Mouse (Mus musculus): ENCODE data around the gene Tmem151a. TPM values are rescaled to one million over a fixed set of nuclear protein-coding genes. Genes with fewer than 3 reads are reported as not detected.

Tmem151a gene
- total and polyA plus RNA-seq, 2 experiments from 2014 or later: 37.0 to 46.2 TPM

DNA sequence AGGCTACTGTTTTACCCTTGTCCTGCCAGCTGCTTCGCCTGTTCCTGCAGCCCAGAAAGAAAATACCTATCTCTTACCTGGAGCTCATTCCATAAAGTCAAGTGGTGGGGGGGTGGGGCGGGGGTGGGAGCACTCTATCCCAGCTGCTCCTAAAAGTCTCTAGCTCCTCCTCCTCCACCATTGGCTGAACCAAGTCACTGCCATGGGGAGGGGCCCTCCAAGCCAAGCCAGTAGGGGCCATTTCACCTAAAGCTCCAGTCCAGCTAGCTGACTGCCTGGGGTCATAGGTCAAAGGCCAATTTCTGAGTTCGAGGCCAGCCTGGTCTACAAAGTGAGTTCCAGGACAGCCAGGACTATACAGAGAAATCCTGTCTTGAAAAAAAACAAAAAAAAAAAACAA, 52.6 kb downstream of the Tmem151a start:
- no peaks in the 10 kb centered on the region for H3K27me3 ChIP-seq (ENCODE audit: insufficient read depth, low read length)
- H3K4me1 ChIP-seq (ENCODE audit: insufficient read depth): no peaks in the 10 kb centered on the region
- H3K4me3 ChIP-seq (ENCODE audit: low read depth, low read length): no peak overlapping the region
- peaks cover 41% of the 10 kb centered on the region for H3K36me3 ChIP-seq (ENCODE audit: insufficient read depth)
- H3K9me3 ChIP-seq (ENCODE audit: low read length): no peaks in the 10 kb centered on the region
- H3K27ac ChIP-seq (ENCODE audit: low read depth, low read length): no peak overlapping the region
- ATAC-seq (no peak), DNase-seq (no peak)
- WGBS: 85% methylated on average over 3 of the region's 3 CpGs
- H3K4me2 ChIP-seq (ENCODE audit: low read depth): no peak overlapping the region
- TF ChIP-seq CTCF (IDR thresholded peaks at IDR 0.05; ENCODE audit: low read depth): no peak
- H3K9ac ChIP-seq: no peak overlapping the region

DNA sequence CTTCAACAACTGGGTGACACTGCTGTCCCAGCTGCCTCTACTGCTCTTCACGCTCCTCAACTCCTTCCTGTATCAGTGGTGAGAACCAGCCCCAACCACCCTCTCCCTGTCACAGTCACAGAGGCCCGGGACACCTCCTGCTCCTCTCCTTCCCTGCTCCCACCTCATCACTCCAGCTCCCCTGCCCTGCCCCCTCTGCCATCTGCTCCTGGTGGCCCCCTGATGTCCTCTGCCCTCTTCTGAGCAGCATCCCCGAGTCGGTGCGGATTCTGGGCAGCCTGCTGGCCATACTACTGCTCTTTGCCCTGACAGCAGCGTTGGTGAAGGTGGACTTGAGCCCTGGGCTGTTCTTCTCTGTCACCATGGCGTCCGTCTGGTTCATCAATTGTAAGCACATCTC, 59.2 kb downstream of the Tmem151a start:
- Histone ChIP-seq H3K9ac (no peak overlapping the region), H3K36me3 (ENCODE audit: insufficient read depth) (peaks cover 31% of the 10 kb centered on the region), H3K4me2 (ENCODE audit: low read depth) (no peak overlapping the region), H3K4me1 (ENCODE audit: insufficient read depth) (no peaks in the 10 kb centered on the region), H3K27me3 (ENCODE audit: insufficient read depth, low read length) (no peaks in the 10 kb centered on the region), H3K27ac (ENCODE audit: low read depth, low read length) (no peak overlapping the region), H3K9me3 (ENCODE audit: low read length) (no peaks in the 10 kb centered on the region), H3K4me3 (ENCODE audit: low read depth, low read length) (no peak overlapping the region)
- DNase-seq (no peak), ATAC-seq (no peak)
- no peak for TF ChIP-seq CTCF (IDR thresholded peaks at IDR 0.05; ENCODE audit: low read depth)
- whole genome bisulfite sequencing: 92% methylated on average over 8 of the region's 8 CpGs

DNA sequence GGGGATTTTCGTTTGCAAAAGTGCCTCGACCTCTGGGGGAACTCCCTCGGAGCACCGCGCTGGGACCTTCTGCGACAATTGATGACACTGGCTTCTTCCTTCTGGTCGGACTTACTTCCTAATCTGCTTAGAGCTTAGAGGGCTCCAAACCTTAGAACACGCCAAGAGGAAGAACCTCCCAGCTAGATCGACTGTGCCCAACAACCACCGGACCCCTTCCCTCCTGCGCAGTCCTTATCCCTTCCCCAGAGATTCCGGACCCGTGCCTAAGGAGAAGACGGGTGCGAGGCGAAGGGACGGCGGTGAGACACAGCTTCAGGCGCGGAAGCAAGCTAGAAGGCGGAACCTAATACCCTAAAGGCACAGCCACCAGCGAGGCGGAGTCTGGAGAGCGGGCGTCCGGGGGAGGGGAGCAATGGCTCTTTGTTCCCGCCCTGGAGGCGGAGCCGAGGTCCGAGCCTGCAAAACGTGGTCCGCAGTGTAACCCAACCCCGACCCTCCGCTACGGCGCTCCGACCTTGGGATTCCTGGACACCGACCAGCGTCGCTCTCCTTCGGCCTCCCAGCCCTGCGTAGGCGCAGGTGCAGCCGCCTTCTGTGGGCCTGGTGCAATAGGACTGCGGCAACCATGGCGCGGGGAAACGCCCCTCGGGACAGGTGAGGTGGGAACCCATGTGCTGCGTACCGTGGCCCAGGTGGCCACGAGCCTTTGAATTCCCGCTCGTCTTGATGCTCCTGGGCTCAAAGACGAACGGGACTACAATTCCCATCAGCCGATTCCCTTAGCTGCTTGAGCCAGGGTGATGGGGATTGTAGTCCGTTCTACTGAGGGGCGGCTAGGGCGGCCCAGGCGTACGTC, 61.5 kb downstream of the Tmem151a start, which contains the start of gene Slc29a2:
Slc29a2 (plus strand) TSS at position 240 of the 859 bp plus-strand sequence.
- Histone ChIP-seq H3K9me3 (ENCODE audit: low read length) (no peaks in the 10 kb centered on the region), H3K27me3 (ENCODE audit: insufficient read depth, low read length) (no peaks in the 10 kb centered on the region), H3K4me2 (ENCODE audit: low read depth) (peak within 1 kb of the TSS; percentile 77), H3K36me3 (ENCODE audit: insufficient read depth) (peaks cover 10% of the 10 kb centered on the region), H3K9ac (peak within 1 kb of the TSS; percentile 97), H3K4me3 (ENCODE audit: low read depth, low read length) (peak within 1 kb of the TSS; percentile 85), H3K27ac (ENCODE audit: low read depth, low read length) (peak within 1 kb of the TSS; percentile 91), H3K4me1 (ENCODE audit: insufficient read depth) (no peaks in the 10 kb centered on the region)
- peak; percentile 95 for ATAC-seq
- no peak for TF ChIP-seq CTCF (IDR thresholded peaks at IDR 0.05; ENCODE audit: low read depth)
- WGBS: under 1% methylated on average over 62 of the region's 62 CpGs
- peak; percentile 93 for DNase-seq

DNA sequence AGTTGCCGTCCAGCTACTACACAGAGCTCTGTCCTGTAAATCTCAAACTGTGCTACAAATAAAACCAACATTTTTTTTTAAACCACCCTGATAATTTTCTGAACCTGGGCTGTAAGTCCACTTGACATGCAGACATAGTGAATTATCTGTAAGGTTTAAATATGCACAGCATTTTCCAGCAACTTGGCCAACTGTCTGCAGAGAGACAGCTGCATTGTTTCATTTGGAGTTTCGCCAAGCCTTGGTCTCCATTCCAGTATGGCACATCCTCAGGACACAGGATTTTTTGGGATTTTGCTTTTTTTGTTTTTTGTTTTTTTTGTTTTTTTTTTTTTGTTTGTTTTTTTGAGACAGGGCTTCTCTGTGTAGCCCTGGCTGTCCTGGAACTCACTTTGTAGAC, 63.9 kb downstream of the Tmem151a start:
- Histone ChIP-seq H3K4me1 (ENCODE audit: insufficient read depth) (no peaks in the 10 kb centered on the region), H3K9ac (no peak overlapping the region), H3K4me2 (ENCODE audit: low read depth) (no peak overlapping the region), H3K36me3 (ENCODE audit: insufficient read depth) (no peaks in the 10 kb centered on the region), H3K9me3 (ENCODE audit: low read length) (no peaks in the 10 kb centered on the region), H3K4me3 (ENCODE audit: low read depth, low read length) (no peak overlapping the region), H3K27me3 (ENCODE audit: insufficient read depth, low read length) (no peaks in the 10 kb centered on the region), H3K27ac (ENCODE audit: low read depth, low read length) (no peak overlapping the region)
- 67% methylated on average over 2 of the region's 2 CpGs for WGBS
- no peak for DNase-seq
- ATAC-seq: no peak
- TF ChIP-seq CTCF (IDR thresholded peaks at IDR 0.05; ENCODE audit: low read depth): no peak

Other genes with a start within 250 kb of the Tmem151a start
- 27.3 and 35.4 TPM in 2 replicates for gene Ccs, start 246.2 kb downstream of the Tmem151a start, total RNA-seq (2014; rRNA removed)
- gene Ccs, start 246.2 kb downstream of the Tmem151a start, polyA plus RNA-seq (2015; fragmentation: Nextera tagmentation; extraction: Ambion mirVana): 41.7 and 44.3 TPM in 2 replicates
- 0.92 and 1.1 TPM in 2 replicates for gene Ccdc87, start 246.2 kb downstream of the Tmem151a start, total RNA-seq (2014; rRNA removed)
- gene Ccdc87, start 246.2 kb downstream of the Tmem151a start, polyA plus RNA-seq (2015; fragmentation: Nextera tagmentation; extraction: Ambion mirVana): 0.80 and 1.2 TPM in 2 replicates
- 81.0 and 117 TPM in 2 replicates for gene Ctsf, start 230.4 kb downstream of the Tmem151a start, total RNA-seq (2014; rRNA removed)
- gene Ctsf, start 230.4 kb downstream of the Tmem151a start, polyA plus RNA-seq (2015; fragmentation: Nextera tagmentation; extraction: Ambion mirVana): 74.7 and 79.4 TPM in 2 replicates
- gene Actn3, start 207.6 kb downstream of the Tmem151a start, total RNA-seq (2014; rRNA removed): 2.6 and 5.1 TPM in 2 replicates
- gene Actn3, start 207.6 kb downstream of the Tmem151a start, polyA plus RNA-seq (2015; fragmentation: Nextera tagmentation; extraction: Ambion mirVana): 1.8 and 2.2 TPM in 2 replicates
- gene Zdhhc24, start 206.9 kb downstream of the Tmem151a start, total RNA-seq (2014; rRNA removed): 22.2 and 24.1 TPM in 2 replicates
- gene Zdhhc24, start 206.9 kb downstream of the Tmem151a start, polyA plus RNA-seq (2015; fragmentation: Nextera tagmentation; extraction: Ambion mirVana): 9.1 and 15.2 TPM in 2 replicates
- gene Bbs1, start 178.9 kb downstream of the Tmem151a start, total RNA-seq (2014; rRNA removed): 21.7 and 37.7 TPM in 2 replicates
- 5.4 and 7.4 TPM in 2 replicates for gene Bbs1, start 178.9 kb downstream of the Tmem151a start, polyA plus RNA-seq (2015; fragmentation: Nextera tagmentation; extraction: Ambion mirVana)
- 67.4 and 84.2 TPM in 2 replicates for gene Dpp3, start 157.2 kb downstream of the Tmem151a start, total RNA-seq (2014; rRNA removed)
- gene Dpp3, start 157.2 kb downstream of the Tmem151a start, polyA plus RNA-seq (2015; fragmentation: Nextera tagmentation; extraction: Ambion mirVana): 75.2 and 76.8 TPM in 2 replicates
- 11.5 and 13.2 TPM in 2 replicates for gene Peli3, start 142.4 kb downstream of the Tmem151a start, total RNA-seq (2014; rRNA removed)
- 7.7 and 10.9 TPM in 2 replicates for gene Peli3, start 142.4 kb downstream of the Tmem151a start, polyA plus RNA-seq (2015; fragmentation: Nextera tagmentation; extraction: Ambion mirVana)
- 101 and 129 TPM in 2 replicates for gene Mrpl11, start 123.4 kb downstream of the Tmem151a start, total RNA-seq (2014; rRNA removed)
- gene Mrpl11, start 123.4 kb downstream of the Tmem151a start, polyA plus RNA-seq (2015; fragmentation: Nextera tagmentation; extraction: Ambion mirVana): 162 and 198 TPM in 2 replicates
- 3.5 and 3.8 TPM in 2 replicates for gene Npas4, start 95.2 kb downstream of the Tmem151a start, total RNA-seq (2014; rRNA removed)
- 0.36 and 0.42 TPM in 2 replicates for gene Npas4, start 95.2 kb downstream of the Tmem151a start, polyA plus RNA-seq (2015; fragmentation: Nextera tagmentation; extraction: Ambion mirVana)
- 12.8 and 14.2 TPM in 2 replicates for gene Slc29a2, start 61.7 kb downstream of the Tmem151a start, total RNA-seq (2014; rRNA removed)
- gene Slc29a2, start 61.7 kb downstream of the Tmem151a start, polyA plus RNA-seq (2015; fragmentation: Nextera tagmentation; extraction: Ambion mirVana): 14.5 and 17.1 TPM in 2 replicates
- 85.9 and 111 TPM in 2 replicates for gene B4gat1, start 46.7 kb downstream of the Tmem151a start, total RNA-seq (2014; rRNA removed)
- gene B4gat1, start 46.7 kb downstream of the Tmem151a start, polyA plus RNA-seq (2015; fragmentation: Nextera tagmentation; extraction: Ambion mirVana): 93.0 and 128 TPM in 2 replicates
- gene AC124502.3, start 46.6 kb downstream of the Tmem151a start, total RNA-seq (2014; rRNA removed): 3.0 and 7.0 TPM in 2 replicates
- gene AC124502.3, start 46.6 kb downstream of the Tmem151a start, polyA plus RNA-seq (2015; fragmentation: Nextera tagmentation; extraction: Ambion mirVana): 1.4 and 2.0 TPM in 2 replicates
- 9.5 and 15.5 TPM in 2 replicates for gene Brms1, start 44.2 kb downstream of the Tmem151a start, total RNA-seq (2014; rRNA removed)
- 27.6 and 29.3 TPM in 2 replicates for gene Brms1, start 44.2 kb downstream of the Tmem151a start, polyA plus RNA-seq (2015; fragmentation: Nextera tagmentation; extraction: Ambion mirVana)
- 3.0 and 9.8 TPM in 2 replicates for gene Rin1, start 35.0 kb downstream of the Tmem151a start, total RNA-seq (2014; rRNA removed)
- 1.7 and 2.4 TPM in 2 replicates for gene Rin1, start 35.0 kb downstream of the Tmem151a start, polyA plus RNA-seq (2015; fragmentation: Nextera tagmentation; extraction: Ambion mirVana)
- gene Cd248, start 17.5 kb downstream of the Tmem151a start, total RNA-seq (2014; rRNA removed): 11.8 and 20.8 TPM in 2 replicates
- 16.3 and 18.1 TPM in 2 replicates for gene Cd248, start 17.5 kb downstream of the Tmem151a start, polyA plus RNA-seq (2015; fragmentation: Nextera tagmentation; extraction: Ambion mirVana)
- gene Yif1a, start 3.0 kb upstream of the Tmem151a start, total RNA-seq (2014; rRNA removed): 44.6 and 54.9 TPM in 2 replicates
- 50.5 and 59.9 TPM in 2 replicates for gene Yif1a, start 3.0 kb upstream of the Tmem151a start, polyA plus RNA-seq (2015; fragmentation: Nextera tagmentation; extraction: Ambion mirVana)
- 567 and 663 TPM in 2 replicates for gene Cnih2, start 13.0 kb upstream of the Tmem151a start, total RNA-seq (2014; rRNA removed)
- 563 and 604 TPM in 2 replicates for gene Cnih2, start 13.0 kb upstream of the Tmem151a start, polyA plus RNA-seq (2015; fragmentation: Nextera tagmentation; extraction: Ambion mirVana)
- gene Rab1b, start 21.5 kb upstream of the Tmem151a start, total RNA-seq (2014; rRNA removed): 219 and 231 TPM in 2 replicates
- gene Rab1b, start 21.5 kb upstream of the Tmem151a start, polyA plus RNA-seq (2015; fragmentation: Nextera tagmentation; extraction: Ambion mirVana): 249 and 288 TPM in 2 replicates
- gene Klc2, start 33.0 kb upstream of the Tmem151a start, total RNA-seq (2014; rRNA removed): 138 and 146 TPM in 2 replicates
- gene Klc2, start 33.0 kb upstream of the Tmem151a start, polyA plus RNA-seq (2015; fragmentation: Nextera tagmentation; extraction: Ambion mirVana): 54.5 and 58.6 TPM in 2 replicates
- 54.5 and 84.6 TPM in 2 replicates for gene Pacs1, start 187.6 kb upstream of the Tmem151a start, total RNA-seq (2014; rRNA removed)
- gene Pacs1, start 187.6 kb upstream of the Tmem151a start, polyA plus RNA-seq (2015; fragmentation: Nextera tagmentation; extraction: Ambion mirVana): 35.3 and 44.7 TPM in 2 replicates
- 226 and 261 TPM in 2 replicates for gene Sf3b2, start 209.9 kb upstream of the Tmem151a start, total RNA-seq (2014; rRNA removed)
- gene Sf3b2, start 209.9 kb upstream of the Tmem151a start, polyA plus RNA-seq (2015; fragmentation: Nextera tagmentation; extraction: Ambion mirVana): 310 and 345 TPM in 2 replicates
- gene Gal3st3, start 212.8 kb upstream of the Tmem151a start, total RNA-seq (2014; rRNA removed): 14.8 and 19.4 TPM in 2 replicates
- gene Gal3st3, start 212.8 kb upstream of the Tmem151a start, polyA plus RNA-seq (2015; fragmentation: Nextera tagmentation; extraction: Ambion mirVana): 46.9 and 50.4 TPM in 2 replicates